Mouse (Mus musculus): ENCODE measurements around the gene Abcd3. TPM values are rescaled to one million over a fixed set of nuclear protein-coding genes. Genes with fewer than 3 reads are reported as not detected.

The Abcd3 gene
- total and polyA plus RNA-seq, 3 experiments, result 14.8 to 61.4 (median 29.9) TPM

DNA sequence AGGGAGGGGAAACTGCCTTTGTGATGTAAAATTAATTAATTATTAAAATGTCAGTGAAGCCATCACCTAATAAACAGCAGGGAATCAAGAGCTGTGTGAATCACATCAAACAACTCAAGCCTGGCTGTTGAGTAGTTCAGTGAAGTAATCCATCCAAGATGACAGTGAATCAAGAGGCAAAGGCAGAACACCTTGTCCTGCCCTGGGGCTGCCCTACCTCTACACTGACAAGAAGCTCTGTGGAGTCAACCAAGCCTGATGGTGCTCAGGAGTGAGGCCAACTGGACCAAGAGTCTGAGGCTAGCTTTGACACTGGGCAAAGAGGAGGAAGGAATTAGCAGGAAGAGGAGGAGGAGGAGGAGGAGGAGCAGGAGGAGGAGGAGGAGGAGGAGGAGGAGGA, 32.2 kb upstream of the Abcd3 start:
- Histone ChIP-seq H3K36me3 (ENCODE audit: control insufficient read depth in 1 of 2, insufficient read depth in 2 of 2, low read length in 2 of 2) (peaks cover 0 to 12% of the 10 kb centered on the region in 2 experiments; a peak in 2 of 4 replicates), H3K9ac (ENCODE audit: control insufficient read depth, low read depth, low read length, poor library complexity, severe bottlenecking) (no peak overlapping the region), H3K27ac (ENCODE audit: control insufficient read depth, low read depth, low read length) (peak overlapping the region; percentile 63), H3K27me3 (ENCODE audit: control insufficient read depth in 1 of 2, insufficient read depth in 2 of 2, low read length in 2 of 2) (no peaks in the 10 kb centered on the region), H3K79me2 (ENCODE audit: control insufficient read depth, insufficient read depth, low read length, poor library complexity) (no peaks in the 10 kb centered on the region), H3K4me1 (ENCODE audit: control insufficient read depth in 1 of 2, insufficient read depth in 2 of 2, low read length in 2 of 2) (peaks cover 10 to 23% of the 10 kb centered on the region in 2 experiments), H3K9me3 (replicated peaks; ENCODE audit: insufficient read depth, low read length) (no peaks in the 10 kb centered on the region), H3K4me3 (ENCODE audit: control insufficient read depth in 1 of 2, insufficient read depth in 1 of 2, low read depth in 2 of 2, low read length in 2 of 2) (no peak overlapping the region)
- peak; percentile 54 for DNase-seq (ENCODE audit: low read depth, low spot score)
- TF ChIP-seq ZC3H11A (IDR thresholded peaks at IDR 0.05; ENCODE audit: low read depth, low read length) (no peak), MEF2A (IDR thresholded peaks at IDR 0.05; ENCODE audit: extremely low read depth, insufficient replicate concordance, low read depth, low read length, poor library complexity, severe bottlenecking) (no peak), RAD21 (IDR thresholded peaks at IDR 0.05; ENCODE audit: low read depth, low read length) (no peak), MAZ (IDR thresholded peaks at IDR 0.05; ENCODE audit: low read depth, low read length) (no peak), NRF1 (IDR thresholded peaks at IDR 0.05; ENCODE audit: insufficient read depth, low read depth, low read length, poor library complexity, severe bottlenecking) (no peak), GATA1 (IDR thresholded peaks at IDR 0.05; ENCODE audit: low read depth, low read length) (no peak), RCOR1 (IDR thresholded peaks at IDR 0.05; ENCODE audit: low read depth, low read length) (no peak), BHLHE40 (IDR thresholded peaks at IDR 0.05; ENCODE audit: borderline replicate concordance, low read depth, low read length) (no peak), CHD2 (IDR thresholded peaks at IDR 0.05; ENCODE audit: low read length) (no peak), NELFE (IDR thresholded peaks at IDR 0.05; ENCODE audit: low read depth, low read length) (no peak), MAFK (IDR thresholded peaks at IDR 0.05; ENCODE audit: borderline replicate concordance, low read depth, low read length) (no peak), UBTF (IDR thresholded peaks at IDR 0.05; ENCODE audit: borderline replicate concordance, insufficient read depth, low read depth, low read length) (no peak), KAT2A (conservative IDR thresholded peaks at IDR 0.05; ENCODE audit: low read depth, low read length) (no peak), ETS1 (IDR thresholded peaks at IDR 0.05; ENCODE audit: low read depth, low read length) (no peak), ZMIZ1 (IDR thresholded peaks at IDR 0.05; ENCODE audit: low read depth, low read length) (no peak), E2F4 (IDR thresholded peaks at IDR 0.05; ENCODE audit: borderline replicate concordance, low read depth, low read length) (no peak), TCF12 (IDR thresholded peaks at IDR 0.05; ENCODE audit: low read depth, low read length) (no peak)

GRCm38 (mm10) chr3:121844658-121845057, 29.6 kb upstream of the Abcd3 start:
- DNase-seq (ENCODE audit: low read depth, low spot score), result no peak
- Histone ChIP-seq H3K4me3 (ENCODE audit: control insufficient read depth in 1 of 2, insufficient read depth in 1 of 2, low read depth in 2 of 2, low read length in 2 of 2) (no peak overlapping the region), H3K27ac (ENCODE audit: control insufficient read depth, low read depth, low read length) (no peak overlapping the region), H3K9ac (ENCODE audit: control insufficient read depth, low read depth, low read length, poor library complexity, severe bottlenecking) (no peak overlapping the region), H3K36me3 (ENCODE audit: control insufficient read depth in 1 of 2, insufficient read depth in 2 of 2, low read length in 2 of 2) (peaks cover 0 to 17% of the 10 kb centered on the region in 2 experiments; a peak in 2 of 4 replicates), H3K27me3 (ENCODE audit: control insufficient read depth in 1 of 2, insufficient read depth in 2 of 2, low read length in 2 of 2) (no peaks in the 10 kb centered on the region), H3K9me3 (replicated peaks; ENCODE audit: insufficient read depth, low read length) (no peaks in the 10 kb centered on the region), H3K4me1 (ENCODE audit: control insufficient read depth in 1 of 2, insufficient read depth in 2 of 2, low read length in 2 of 2) (peaks cover 14 to 28% of the 10 kb centered on the region in 2 experiments), H3K79me2 (ENCODE audit: control insufficient read depth, insufficient read depth, low read length, poor library complexity) (no peaks in the 10 kb centered on the region)
- no peak for TF ChIP-seq ELF1 (IDR thresholded peaks at IDR 0.05; ENCODE audit: low read depth, low read length)
- TF ChIP-seq KAT2A (conservative IDR thresholded peaks at IDR 0.05; ENCODE audit: low read depth, low read length), result no peak
- no peak for TF ChIP-seq POLR2AphosphoS2 (IDR thresholded peaks at IDR 0.05; ENCODE audit: low read length)
- no peak for TF ChIP-seq RAD21 (IDR thresholded peaks at IDR 0.05; ENCODE audit: low read depth, low read length)
- TF ChIP-seq GATA1 (IDR thresholded peaks at IDR 0.05; ENCODE audit: low read depth, low read length), result no peak
- TF ChIP-seq SIN3A (IDR thresholded peaks at IDR 0.05; ENCODE audit: low read length), result no peak
- TF ChIP-seq CTCF (IDR thresholded peaks at IDR 0.05 in 2 of 3, conservative IDR thresholded peaks at IDR 0.05 in 1 of 3; ENCODE audit: control insufficient read depth in 1 of 3, insufficient read depth in 1 of 3, low read depth in 2 of 3, low read length in 3 of 3, poor library complexity in 1 of 3, severe bottlenecking in 1 of 3), result no peak
- no peak for TF ChIP-seq MXI1 (IDR thresholded peaks at IDR 0.05; ENCODE audit: low read depth, low read length)

Measured in MEL (cell line).